27 mouse cellular contexts compared by ENCODE assay signal in genomic region chr19:8883616-8884015, GRCm38 (mm10). TPM values are rescaled to one million over a fixed set of nuclear protein-coding genes. Genes with fewer than 3 reads are reported as not detected.
DNase-seq lines count a peak whose midpoint lies in the region.
"Had no signal": no experiment of that assay in that cellular context is flagged by ENCODE, and none has a peak within 500 bp of the region (broad histone marks: within the 10 kb centered on the region; RNA-seq: fewer than 3 reads in every experiment).

Gene Lbhd1 (plus strand): TSS chr19:8883732.
Gene Gm49403 (plus strand): TSS chr19:8883930.

- peak; percentile 95 for DNase-seq in retina, adult 2 months (ENCODE audit: low read depth, low spot score)
- no peak for DNase-seq in retina, embryonic 14.5 days (ENCODE audit: low spot score)
- peak; percentile 86 for DNase-seq in retina, postnatal 1 day
- DNase-seq in retina, postnatal 7 days (ENCODE audit: low read depth, low spot score): peak; percentile 84
- no peak for DNase-seq in frontal cortex, adult 2 months (ENCODE audit: extremely low spot score in 1 of 2, low spot score in 1 of 2)
- DNase-seq in heart, adult 8-10 months (ENCODE audit: low spot score): no peak
- DNase-seq: adrenal gland, adult 2 months; adrenal gland, adult 8-10 months; adrenal gland, postnatal 10 days; adrenal gland, postnatal 14 days; adrenal gland, postnatal 25 days; adrenal gland, postnatal 36 days; B cell, adult 2 months; cerebellum, adult 11 months; cerebellum, adult 11-12 months; cerebellum, adult 18-20 months had no signal

RNA-seq across cellular contexts. Expression of gene Lbhd1, which starts in this region (rescaled TPM):
- 3.7 and 4.0 TPM in 2 replicates for polyA plus RNA-seq in frontal cortex, adult 2 months (2012; rRNA removed)
- 1 to 10 TPM; 1.8 to 6.1 (median 4.4) TPM for total RNA-seq in heart, adult 8-10 months (2022)

RNA-seq across cellular contexts. Expression of gene Gm49403, which starts in this region (rescaled TPM):
- not detected in 2 replicates for polyA plus RNA-seq in frontal cortex, adult 2 months (2012; rRNA removed)
- total RNA-seq in heart, adult 8-10 months (2022): not detected
- total RNA-seq: adrenal gland, adult 18-20 months; adrenal gland, adult 2 months; adrenal gland, adult 8-10 months; adrenal gland, postnatal 10 days; adrenal gland, postnatal 14 days; adrenal gland, postnatal 25 days; adrenal gland, postnatal 36 days; adrenal gland, postnatal 4 days; CH12.LX; ES-E14; G1E; MEL had no signal
- polyA plus RNA-seq: activated CD4-positive, CD25-positive, alpha-beta regulatory T cell, adult 4 months; adrenal gland, adult 2 months; brain, embryonic 14.5 days; C2C12; CD4-positive, CD25-positive, alpha-beta regulatory T cell, adult 4 months; G1E; Patski had no signal

Comparison
In these comparisons a context has a peak if more than half of its experiments do, and no peak if none do; other contexts are left out.
1. DNase-seq: peak in retina, adult 2 months (single experiment), retina, postnatal 1 day (single experiment) and retina, postnatal 7 days (single experiment); none in retina, embryonic 14.5 days (single experiment), frontal cortex, adult 2 months (0 of 2) and heart, adult 8-10 months (single experiment).